Mouse (Mus musculus): Measurements from ENCODE around the gene Mdga2.

DNA sequence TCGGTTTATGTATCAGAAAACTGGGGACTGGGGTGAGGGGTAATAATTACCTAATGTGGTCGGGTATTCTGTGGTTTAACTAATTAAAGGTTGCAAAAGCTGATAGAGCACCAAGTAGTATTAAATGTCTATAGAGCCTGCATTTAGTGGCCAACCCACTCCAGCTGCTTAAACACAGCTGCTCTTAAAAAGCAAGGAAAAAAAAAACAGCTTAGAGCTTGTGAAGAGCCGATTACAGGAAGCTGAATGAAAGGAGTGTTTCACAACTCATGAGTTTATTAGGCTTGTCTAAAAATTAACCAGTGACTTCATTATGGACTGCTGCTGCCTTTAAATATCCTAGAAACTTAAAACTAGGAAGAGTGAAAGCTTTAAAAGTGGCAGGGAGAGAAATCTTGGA, 98.5 kb downstream of the Mdga2 start:
- TF ChIP-seq MAX (IDR thresholded peaks at IDR 0.05; ENCODE audit: low read depth) (no peak), POLR2A (IDR thresholded peaks at IDR 0.05; ENCODE audit: insufficient read length, low read depth) (no peak), POLR2AphosphoS2 (IDR thresholded peaks at IDR 0.05; ENCODE audit: insufficient read length, low read depth) (no peak), USF1 (IDR thresholded peaks at IDR 0.05; ENCODE audit: low read depth) (no peak), CEBPB (IDR thresholded peaks at IDR 0.05; ENCODE audit: insufficient read depth, poor library complexity, severe bottlenecking) (no peak), TCF3 (IDR thresholded peaks at IDR 0.05; ENCODE audit: insufficient read length, low read depth) (no peak), E2F4 (IDR thresholded peaks at IDR 0.05; ENCODE audit: insufficient read depth) (no peak), SRF (IDR thresholded peaks at IDR 0.05; ENCODE audit: control insufficient read depth, insufficient read length, low read depth) (no peak)

All from myocyte (in vitro differentiated cells).